Mouse (Mus musculus): ENCODE results near the gene 4430402I18Rik.
"Not testable (repeated sequence)": the region's sequence is repeated elsewhere in the genome, so short reads cannot be mapped to it uniquely, and the experiment has no call there.

Gene 4430402I18Rik

DNA sequence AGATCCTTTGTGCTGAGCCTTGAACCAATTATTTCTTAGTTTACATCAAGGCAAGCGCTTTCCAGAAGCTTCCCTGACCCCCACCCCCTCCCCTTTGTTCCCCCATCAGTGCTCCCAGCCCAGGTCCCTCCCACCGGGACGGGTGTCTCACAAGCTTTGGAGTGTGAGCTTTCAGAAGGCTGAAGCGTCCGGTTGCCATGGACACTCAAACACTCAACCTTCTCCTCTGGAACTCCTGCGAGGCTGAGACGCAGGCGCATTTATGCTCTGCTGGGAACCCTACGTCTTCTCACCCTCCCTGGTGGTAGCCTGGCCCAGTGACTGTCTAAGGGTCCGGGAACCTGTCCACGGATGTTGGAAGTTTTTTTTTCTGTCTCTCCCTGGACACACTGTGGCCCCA is at the start of gene 4430402I18Rik:
Gene 4430402I18Rik, minus strand, starts transcription at position 149 of the 400 bp plus-strand sequence.
- no peak for DNase-seq (ENCODE audit: low spot score in 2 of 2)

DNA sequence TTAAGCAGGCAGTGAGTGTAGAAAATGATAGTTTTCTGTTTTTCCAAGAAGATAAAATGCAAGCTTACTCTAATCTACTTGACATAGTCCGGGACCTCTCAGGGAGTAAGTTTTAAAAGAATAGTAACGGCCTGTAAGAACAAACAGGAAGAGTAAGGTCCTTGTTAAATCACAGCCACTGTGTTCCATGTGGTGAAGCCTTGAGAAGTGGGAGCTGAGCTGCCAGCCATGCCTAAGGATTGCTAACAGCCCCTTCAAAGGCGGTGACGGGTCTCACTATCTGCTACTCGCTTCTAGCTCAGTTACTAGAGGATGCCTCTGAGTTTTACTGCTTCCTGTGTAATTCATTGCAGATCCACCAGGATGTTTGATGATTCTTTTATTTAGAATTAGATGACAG is 49.2 kb upstream of the 4430402I18Rik start:
- DNase-seq (ENCODE audit: low spot score in 2 of 2) = no peak

DNA sequence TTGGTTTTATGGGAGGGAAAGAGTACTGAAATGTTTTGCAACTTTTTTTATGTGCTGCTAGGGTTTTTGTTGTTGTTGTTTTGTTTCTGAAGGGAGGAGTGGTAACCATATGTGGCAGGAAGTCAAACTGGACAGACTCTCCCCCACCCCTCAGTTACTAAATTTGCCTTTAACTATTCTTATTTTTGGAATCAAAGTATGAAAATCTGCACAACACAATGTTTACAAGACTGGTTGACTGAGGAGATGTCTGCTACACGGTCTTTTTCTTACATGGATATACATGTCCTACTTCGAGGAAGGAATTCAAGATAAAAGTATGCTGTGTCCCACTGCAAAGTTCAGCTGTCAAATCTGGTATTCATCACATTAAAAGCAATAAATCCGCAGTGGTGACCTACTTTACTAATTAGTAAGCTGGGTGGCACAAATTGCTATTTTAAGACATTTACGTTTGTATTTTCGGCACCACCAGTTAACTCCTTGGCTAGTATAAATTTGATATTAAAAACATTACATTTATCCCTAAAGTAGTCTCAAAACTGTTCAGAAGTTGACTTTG is 48.7 kb upstream of the 4430402I18Rik start:
- DNase-seq (ENCODE audit: low spot score in 2 of 2) = no peak

DNA sequence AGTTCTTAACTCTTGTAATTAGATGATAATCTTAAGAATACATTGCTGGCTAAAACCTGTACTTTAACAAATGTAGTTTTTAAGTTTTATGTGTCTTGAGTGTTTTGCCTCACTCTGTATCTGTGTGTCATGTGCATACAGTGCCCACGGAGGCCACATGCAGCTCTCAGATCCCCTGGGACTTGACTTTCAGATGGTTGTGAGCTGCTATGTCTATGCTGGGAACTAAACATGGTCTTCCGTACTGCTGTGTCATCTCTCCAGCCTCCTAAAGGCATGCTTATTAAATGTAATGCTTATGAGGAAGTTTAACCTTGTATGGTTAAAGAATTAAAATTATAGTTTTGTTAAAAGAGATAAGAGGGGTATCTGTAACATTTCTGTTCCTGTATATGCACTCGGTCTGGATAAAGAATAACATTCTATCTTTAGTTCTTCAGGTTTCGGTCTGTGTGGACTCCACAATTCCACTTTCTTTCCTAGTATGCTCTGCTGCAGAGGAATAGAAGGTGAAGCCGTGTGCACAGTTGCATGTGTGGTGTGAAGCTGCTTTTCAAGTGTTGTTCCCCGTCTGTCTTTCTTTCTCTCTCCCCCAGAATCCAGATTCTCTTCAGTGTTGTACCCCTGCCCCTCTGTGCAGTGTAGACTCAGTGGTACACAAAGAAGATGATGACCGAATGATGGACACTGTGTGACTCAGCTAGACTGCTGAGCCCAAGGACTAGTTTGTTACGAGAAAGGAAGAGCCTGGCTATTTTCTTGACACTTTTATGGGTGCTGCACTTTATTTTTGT is 48.0 kb upstream of the 4430402I18Rik start:
- DNase-seq (ENCODE audit: low spot score in 2 of 2) = no peak

DNA sequence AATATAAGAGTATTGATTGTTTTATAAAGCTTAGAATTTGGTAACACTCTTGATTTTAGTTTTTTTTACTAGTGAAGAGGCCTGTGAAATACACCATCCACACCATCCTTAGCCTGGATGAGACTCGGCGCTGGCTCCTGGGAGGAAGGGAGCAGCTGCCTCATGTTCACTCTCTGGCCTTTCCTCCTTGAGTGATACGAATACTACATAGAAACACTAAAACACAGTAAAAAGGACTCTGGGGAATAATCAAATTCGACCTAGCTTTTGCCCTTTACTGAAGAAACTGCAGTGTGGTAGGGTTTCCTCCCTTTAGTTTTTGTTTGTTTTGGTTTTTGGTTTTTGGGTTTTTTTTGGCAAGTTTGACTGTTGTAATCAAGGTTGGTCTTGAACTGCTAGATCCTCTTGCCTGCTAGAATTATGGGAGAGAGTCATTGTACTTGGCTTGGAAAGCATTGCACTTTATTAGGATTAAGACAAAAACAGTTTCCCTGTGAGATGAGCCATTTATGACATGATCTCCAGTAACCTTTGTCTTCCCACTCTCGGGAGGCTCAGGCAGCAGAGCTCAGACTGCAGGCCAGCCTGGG is 47.0 kb upstream of the 4430402I18Rik start:
- DNase-seq (ENCODE audit: low spot score in 2 of 2) = no peak

DNA sequence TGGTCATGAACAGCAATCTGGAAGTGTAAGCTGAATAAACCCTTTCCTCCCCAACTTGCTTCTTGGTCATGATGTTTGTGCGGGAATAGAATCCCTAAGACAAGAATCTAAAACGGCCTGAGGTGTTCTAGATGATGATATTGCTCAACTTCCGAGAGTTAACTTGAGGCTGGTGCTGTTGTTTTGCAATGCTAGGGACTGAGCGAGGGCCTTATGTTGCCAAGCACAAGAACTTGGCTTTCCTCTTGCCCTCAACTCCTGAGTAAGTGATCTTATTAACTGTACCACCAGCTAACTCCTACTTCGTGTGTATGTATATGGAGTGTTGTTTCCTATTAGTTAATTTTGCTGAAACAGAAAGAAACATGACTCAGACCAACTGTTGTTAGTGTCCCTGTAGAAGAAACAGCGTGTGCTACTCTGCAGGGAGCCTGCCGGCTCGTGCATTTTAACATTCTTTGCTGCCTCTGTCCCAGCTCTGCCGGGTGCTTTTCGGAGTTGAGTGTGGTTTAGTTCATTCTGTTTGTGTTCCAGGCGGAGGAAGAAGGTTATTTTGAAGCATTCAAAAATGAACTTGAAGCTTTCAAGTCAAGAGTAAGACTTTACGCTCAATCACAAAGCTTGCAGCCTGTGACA is 43.9 kb upstream of the 4430402I18Rik start:
- DNase-seq (ENCODE audit: low spot score in 2 of 2) = no peak

DNA sequence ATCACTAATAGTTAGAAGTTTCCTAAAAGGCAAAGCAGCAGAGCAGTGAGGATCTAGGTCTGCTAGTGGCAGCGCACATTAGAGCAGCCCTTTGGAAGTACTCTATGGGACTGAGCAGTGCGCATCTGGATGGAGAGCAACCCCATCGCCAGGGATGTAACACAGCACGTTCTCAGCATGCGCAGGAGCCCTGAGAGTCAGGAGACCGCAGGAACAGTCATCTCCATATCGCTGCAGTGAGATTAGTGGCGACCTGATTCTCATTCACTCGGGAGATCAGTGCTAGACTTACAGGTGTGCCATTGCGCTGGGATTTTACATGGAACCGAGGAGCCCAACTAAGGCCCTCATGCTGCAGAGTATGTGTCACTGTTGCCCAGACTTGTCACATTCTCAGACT is 41.4 kb upstream of the 4430402I18Rik start:
- no peak for DNase-seq (ENCODE audit: low spot score in 2 of 2)

DNA sequence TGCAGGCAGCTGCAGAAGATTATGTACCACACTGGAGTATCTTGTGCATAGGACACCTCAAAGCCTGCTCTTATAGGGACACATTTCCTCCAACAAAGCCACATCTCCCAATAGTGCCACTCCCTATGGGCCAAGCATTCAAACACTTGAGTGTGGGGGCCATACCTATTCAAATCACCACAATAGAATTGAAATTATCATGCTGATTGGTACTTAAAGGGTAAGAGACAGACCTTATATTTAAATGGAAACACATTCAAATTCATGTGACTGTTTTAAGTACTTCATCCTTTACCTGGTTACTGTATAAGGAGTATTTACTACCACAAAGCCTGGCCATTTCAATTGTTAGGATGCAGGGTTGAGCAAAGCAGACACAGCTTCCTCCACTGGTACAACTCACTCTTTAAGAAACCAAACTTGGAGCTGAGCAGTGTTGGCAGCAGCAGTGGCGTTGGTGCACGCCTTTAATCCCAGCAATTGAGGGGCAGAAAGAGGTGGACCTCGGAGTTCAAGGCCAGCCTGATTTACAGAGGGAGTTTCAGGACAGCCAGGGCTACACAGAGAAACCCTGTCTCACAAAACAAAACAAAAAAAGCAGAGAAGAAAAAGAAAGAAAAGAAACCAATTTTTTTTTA is 40.6 kb upstream of the 4430402I18Rik start:
- no peak for DNase-seq (ENCODE audit: low spot score in 2 of 2)

DNA sequence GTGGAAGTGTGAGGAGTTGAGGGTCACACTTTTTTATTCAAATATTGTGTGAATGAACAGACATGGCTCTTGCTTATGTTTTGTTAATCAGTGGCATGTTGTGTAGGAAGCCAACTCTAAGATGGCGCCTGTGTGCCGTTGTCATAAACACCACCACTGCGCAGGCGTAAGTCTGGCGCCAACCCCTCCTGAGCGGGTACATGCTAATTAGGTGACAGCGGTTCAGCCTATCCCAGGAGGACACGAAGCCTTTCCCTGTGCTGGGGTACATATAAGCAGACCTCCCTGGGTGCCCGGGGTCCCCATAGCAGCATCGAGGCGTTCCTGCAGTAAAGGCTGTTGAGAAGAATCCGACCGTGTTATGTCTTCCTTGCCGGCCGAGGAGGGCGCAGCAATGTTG is 32.7 kb upstream of the 4430402I18Rik start:
- not testable (repeated sequence) for DNase-seq (ENCODE audit: low spot score in 2 of 2)

DNA sequence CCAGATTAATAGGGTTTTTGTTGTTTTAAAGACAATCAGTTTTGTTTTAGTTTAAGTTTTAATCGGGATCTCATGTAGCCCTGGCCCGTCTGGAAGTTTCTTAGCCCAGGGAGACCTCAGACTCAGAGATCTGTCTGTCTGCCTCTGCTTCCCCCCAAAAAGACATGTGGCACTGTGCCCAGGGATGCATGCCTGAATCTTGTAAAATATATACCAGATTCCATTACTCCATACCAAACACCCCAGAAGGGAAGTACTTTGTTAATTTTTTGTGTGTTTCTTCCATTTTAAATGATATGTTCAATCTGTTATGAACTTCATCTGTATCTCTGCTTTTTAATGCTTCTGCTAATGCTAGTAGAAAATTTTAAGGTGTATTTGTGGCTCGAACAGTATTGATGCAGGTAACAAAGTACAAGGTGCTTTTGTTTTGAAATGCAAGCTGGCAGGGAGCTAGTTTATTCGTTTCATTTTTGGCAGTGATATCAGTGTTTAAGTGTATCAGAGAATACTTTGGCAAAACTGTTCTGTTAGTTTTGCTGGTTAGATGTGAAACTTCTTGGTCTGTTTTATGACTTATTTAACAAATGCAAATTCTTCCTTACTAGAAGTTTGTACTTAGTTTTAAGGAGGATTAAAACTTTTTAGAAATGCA is 30.5 kb upstream of the 4430402I18Rik start:
- DNase-seq (ENCODE audit: low spot score in 2 of 2) = no peak

DNA sequence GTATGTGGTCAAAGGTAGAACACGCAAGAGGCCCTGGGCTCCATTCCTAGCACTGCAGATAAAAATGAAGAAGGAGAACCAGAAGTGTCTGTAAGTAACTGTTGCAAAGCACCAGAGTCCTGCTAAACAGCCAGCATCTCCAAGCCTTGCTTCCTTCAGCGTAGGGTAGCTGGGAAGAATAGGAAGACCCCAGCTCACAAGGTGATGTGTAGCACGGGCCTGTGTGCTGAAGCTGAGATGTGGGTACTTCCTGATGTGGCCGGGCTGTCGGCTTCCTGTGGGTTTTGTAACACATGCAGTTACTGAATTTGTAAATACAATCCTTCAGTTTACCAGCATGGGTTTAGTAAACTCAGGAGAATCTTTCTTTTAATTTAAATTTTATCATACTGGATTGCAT is 27.8 kb upstream of the 4430402I18Rik start:
- no peak for DNase-seq (ENCODE audit: low spot score in 2 of 2)

DNA sequence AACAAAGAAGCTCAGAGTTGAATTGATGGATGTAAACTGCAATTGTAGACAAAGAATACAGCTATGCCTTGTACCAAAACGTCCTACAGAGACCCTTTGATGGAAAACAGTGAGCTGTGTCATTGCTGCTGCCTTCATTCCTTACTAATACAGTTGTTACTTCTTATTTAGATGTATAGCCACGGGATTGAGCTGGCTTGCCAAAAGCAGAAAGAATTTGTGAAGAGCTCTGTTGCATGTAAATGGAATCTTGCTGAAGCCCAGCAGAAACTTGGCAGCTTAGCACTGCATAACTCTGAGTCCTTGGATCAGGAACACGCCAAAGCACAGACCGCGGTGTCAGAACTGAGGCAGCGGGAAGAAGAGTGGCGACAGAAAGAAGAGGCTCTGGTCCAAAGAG is 27.3 kb upstream of the 4430402I18Rik start:
- DNase-seq (ENCODE audit: low spot score in 2 of 2) = no peak

DNA sequence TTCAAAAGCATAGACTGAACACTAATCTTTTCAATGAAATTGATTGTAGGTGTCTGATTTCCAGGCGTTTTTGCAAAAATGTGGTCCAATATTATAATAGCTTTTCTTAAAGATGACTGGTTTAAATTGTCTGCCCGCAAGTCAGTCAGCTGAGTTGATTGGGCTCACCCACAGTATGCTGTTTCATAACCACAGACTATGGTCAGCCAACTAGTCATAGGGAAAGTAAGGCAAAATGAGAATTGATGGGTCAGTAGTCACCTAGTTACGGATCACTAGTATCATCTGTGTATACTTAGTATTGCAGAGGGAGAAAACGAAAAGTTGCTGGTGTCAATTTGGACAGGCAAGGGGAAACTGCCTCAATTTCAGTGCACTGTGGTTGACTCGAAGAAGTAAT is 23.8 kb upstream of the 4430402I18Rik start:
- no peak for DNase-seq (ENCODE audit: low spot score in 2 of 2)

DNA sequence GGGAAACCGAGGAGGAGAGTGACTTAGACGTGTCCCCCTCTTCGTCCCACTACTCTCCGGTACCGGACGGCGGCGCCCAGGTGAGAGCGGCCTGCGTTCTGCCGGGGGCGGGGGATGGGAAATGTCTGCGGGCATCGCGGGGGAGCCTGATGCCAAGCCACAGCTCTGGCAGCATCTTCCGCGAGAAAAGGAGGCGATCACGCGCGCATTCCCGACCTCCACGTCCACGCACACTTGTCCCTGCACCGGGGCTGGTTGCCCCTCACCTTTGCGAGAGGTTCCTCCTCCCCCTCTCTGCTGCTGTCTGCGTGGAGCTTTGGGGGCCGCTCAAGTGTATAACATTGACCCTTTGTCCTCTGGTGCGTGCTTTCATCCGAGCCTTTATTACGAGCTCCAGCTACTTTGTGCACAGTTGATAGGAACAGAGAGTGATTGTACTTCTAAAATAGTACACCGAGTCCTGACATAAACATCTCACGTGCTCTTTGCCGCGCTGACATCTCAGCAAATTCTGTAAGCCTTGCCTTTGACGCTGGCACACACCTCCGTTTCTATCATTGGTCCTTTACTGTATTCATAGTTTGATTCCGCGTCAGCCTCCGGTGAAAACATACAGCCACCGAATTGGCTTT is 23.1 kb upstream of the 4430402I18Rik start:
- no peak for DNase-seq (ENCODE audit: low spot score in 2 of 2)

DNA sequence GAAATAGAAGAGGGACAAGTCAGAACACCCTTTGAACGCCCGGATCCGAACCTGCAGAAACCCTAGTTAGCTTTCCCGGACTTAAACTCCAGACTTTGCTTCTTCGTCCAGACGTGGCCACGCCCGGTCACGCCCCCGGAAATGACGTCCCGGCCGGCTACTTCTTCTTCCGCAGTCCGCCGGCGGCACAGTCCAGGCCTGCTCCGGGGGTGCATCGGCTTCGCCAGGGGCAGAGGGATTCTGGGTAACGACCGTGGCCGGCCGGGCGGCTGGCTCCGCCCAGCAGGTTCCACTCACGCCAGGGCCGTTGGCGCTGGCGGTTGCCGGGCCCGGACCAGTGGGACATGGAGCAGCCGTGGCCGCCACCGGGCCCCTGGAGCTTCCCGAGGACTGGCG is 22.6 kb upstream of the 4430402I18Rik start, which contains the start of gene Cdc37l1:
Gene Cdc37l1, plus strand, starts transcription at position 159 of the 396 bp plus-strand sequence.
- peak; percentile 96 to 99 for DNase-seq (ENCODE audit: low spot score in 2 of 2)

DNA sequence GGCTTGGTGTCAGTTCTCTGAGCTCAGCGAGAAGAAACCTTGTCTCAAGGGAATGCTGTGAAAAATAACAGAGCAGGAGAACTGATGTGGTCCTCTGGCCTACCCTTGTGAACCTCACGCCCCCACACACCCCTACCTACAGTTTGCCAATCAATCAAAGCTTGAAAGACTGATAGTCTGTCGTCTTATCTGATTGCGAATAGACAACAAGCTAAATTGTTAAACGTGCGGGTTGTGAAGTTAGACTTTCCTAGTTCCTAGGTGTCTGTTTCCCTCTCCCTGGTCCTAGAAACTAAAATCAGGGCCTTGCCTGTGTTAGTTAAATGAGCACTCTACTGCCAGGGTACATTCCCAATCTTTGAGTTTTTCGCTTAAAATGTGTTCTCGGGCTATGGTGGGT is 21.9 kb upstream of the 4430402I18Rik start:
- no peak for DNase-seq (ENCODE audit: low spot score in 2 of 2)

DNA sequence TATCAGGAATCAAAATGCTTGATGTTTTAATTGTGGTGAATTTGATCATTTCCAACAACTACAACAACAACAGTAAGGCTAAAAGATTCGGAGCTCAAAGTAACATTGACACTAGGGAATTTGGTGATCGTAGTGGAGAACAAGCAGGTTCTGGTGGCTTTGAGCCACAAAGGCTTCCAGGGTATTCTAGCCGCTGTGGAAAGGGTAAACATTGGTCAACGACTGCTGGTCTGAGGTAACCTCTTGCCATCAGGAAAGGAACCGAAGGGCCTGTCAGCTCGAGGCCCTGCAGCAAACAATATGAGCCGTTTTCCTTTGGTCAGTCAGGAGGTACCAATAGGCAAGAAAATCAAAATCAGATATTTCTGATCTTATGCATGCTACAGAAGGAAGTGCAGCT is 15.0 kb upstream of the 4430402I18Rik start:
- DNase-seq (ENCODE audit: low spot score in 2 of 2) = no peak

DNA sequence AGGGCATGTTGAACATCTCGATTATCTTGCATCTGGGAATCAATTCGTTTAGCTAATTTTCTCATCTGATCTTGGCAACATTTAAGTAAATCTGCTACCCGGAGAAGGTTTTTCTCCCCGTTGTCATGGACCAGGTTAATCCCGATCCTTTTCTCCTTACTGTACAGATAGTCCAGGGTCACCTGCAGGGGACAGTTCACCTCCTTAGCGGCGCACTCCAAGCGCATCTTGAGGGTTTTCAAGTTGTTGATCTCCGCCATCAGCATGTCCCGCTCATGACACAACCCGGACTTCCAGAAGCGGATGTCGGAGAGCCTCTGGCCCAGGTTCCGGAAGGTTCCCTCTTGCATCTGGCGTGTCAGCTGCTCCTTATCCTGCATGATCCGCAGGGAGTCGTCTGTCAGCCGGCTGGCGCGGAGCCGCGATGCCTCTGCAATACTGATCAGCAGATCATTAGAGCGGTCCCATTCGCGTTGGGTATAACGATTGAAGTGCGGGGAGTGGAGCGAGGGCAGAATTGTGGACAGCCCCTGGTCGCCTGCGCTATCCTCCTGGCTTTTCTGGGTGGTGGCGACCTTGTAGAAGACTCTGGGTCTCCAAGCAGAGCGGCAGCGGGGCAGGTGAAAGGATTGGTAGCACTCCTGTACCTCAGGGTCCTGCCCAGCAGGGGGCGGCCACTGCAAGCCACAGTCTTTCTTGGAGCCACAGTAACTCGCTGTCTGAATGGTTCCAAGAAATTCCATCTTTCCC is 7.4 kb upstream of the 4430402I18Rik start:
- peak; percentile 59 to 66 for DNase-seq (ENCODE audit: low spot score in 2 of 2)

DNA sequence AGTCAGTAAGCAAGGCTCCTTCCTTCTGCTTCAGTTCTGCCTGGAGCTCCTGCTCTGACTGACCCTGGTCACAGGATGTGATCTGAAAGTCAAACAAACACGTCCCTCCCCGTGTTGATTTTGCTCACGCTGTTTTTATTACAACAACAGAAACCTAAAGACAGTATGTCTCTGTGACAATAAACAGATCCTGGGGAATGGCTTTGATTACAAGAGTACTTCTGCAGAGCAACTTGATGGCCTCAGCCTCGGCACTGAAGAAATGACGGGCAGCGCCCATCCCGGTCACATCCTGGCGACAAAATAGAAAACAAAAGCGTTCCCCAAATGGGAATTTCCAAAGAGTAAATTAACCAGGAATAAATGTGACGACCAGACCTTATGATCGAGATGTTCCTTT is 2.7 kb upstream of the 4430402I18Rik start:
- DNase-seq (ENCODE audit: low spot score in 2 of 2) = no peak

DNA sequence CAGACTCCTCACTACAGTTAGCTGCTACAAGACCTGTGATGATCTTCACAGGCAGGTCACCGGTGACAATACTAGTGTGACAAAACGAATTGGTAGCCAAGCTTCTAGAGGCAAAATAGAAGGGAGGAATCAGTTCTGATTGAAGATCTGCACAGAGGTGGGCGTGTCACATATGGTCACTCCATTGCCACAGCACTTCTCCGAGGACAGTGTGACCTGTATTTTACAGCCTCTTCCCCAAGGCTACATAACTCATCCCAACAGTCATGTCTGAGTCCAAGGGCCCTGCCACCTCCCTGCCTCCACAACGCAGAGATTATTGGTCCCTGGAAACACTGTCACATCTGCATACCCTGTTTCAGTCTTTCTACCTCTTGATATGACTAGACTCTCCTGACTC is 1.6 kb upstream of the 4430402I18Rik start:
- no peak for DNase-seq (ENCODE audit: low spot score in 2 of 2)
